Mouse (Mus musculus) bone marrow, adult 2 months (tissue): Measurements from ENCODE around the gene Nrf1.

Experiments used
- CTCF ChIP-seq: fragments of 200-500 bp; IDR thresholded peaks from 2 replicates; pipeline ENCODE4 v1.5.1; 2011; ENCODE audit warnings: low read length, control low read depth; ENCODE audit not compliant: control insufficient read depth, insufficient read depth
- POLR2A ChIP-seq: fragments of 200-500 bp; IDR thresholded peaks from 2 replicates; pipeline ENCODE4 v1.6.1; 2011; ENCODE audit warnings: low read depth, mild to moderate bottlenecking, control low read depth, low read length, borderline replicate concordance; ENCODE audit not compliant: control insufficient read depth

DNA sequence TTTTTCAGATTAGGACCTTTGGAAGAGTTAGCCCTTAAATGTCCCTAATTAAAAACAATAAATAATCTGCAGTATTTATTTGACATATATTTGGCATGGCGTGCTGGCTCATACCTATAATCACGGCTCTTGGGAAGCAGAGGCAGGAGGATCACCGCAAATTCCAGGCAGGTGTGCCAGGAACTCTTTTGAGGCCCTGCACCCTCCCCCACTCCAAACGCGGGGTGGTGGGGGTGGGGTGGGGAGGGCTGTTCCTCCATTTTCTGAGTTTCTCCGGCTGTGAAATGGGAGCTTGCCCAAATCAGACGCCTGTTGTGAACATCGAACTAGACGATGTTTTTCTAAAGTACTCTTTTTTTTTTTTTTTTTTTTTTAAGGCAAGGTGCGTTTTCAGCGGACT, 131.3 kb downstream of the Nrf1 start:
- TF ChIP-seq CTCF (no peak), POLR2A (no peak)
